Mouse (Mus musculus): Measurements from ENCODE around the gene Sik1.

The Sik1 gene

GRCm38 (mm10) chr17:31808082-31808875 lies 47.3 kb downstream of the Sik1 start:
- no peak for DNase-seq (ENCODE audit: low spot score in 2 of 2)

GRCm38 (mm10) chr17:31806496-31806895 lies 49.1 kb downstream of the Sik1 start:
- DNase-seq (ENCODE audit: low spot score in 2 of 2) = no peak

- no peak for DNase-seq (ENCODE audit: low spot score in 2 of 2)
Measured at GRCm38 (mm10) chr17:31806025-31806424, 49.6 kb downstream of the Sik1 start.

- DNase-seq (ENCODE audit: low spot score in 2 of 2) = no peak
Measured at GRCm38 (mm10) chr17:31805585-31805984, 50.0 kb downstream of the Sik1 start.

GRCm38 (mm10) chr17:31802272-31803017 lies 53.2 kb downstream of the Sik1 start:
- no peak for DNase-seq (ENCODE audit: low spot score in 2 of 2)

GRCm38 (mm10) chr17:31800852-31801363 lies 54.7 kb downstream of the Sik1 start:
- DNase-seq (ENCODE audit: low spot score in 2 of 2) = no peak

GRCm38 (mm10) chr17:31795893-31796292 lies 59.7 kb downstream of the Sik1 start:
- DNase-seq (ENCODE audit: low spot score in 2 of 2) = no peak
